Mouse (Mus musculus): ENCODE measurements around the gene Bex6.
A peak's percentile ranks its signal among the peaks of the same experiment; 100 is the strongest.

The Bex6 gene

GRCm38 (mm10) chr16:32163891-32164290, 15.7 kb upstream of the Bex6 start:
- no peak for DNase-seq (ENCODE audit: low read depth, low spot score)
- Histone ChIP-seq H3K36me3 (ENCODE audit: control insufficient read depth, insufficient read depth, low read length, poor library complexity, severe bottlenecking) (no peaks in the 10 kb centered on the region), H3K27me3 (ENCODE audit: control insufficient read depth, insufficient read depth, low read length, poor library complexity, severe bottlenecking) (no peaks in the 10 kb centered on the region)

GRCm38 (mm10) chr16:32164396-32165027, 15.1 kb upstream of the Bex6 start:
- peak; percentile 39 for DNase-seq (ENCODE audit: low read depth, low spot score)
- no peaks in the 10 kb centered on the region for H3K36me3 ChIP-seq (ENCODE audit: control insufficient read depth, insufficient read depth, low read length, poor library complexity, severe bottlenecking)
- H3K27me3 ChIP-seq (ENCODE audit: control insufficient read depth, insufficient read depth, low read length, poor library complexity, severe bottlenecking): no peaks in the 10 kb centered on the region

- peak; percentile 94 for DNase-seq (ENCODE audit: low read depth, low spot score)
- no peaks in the 10 kb centered on the region for H3K27me3 ChIP-seq (ENCODE audit: control insufficient read depth, insufficient read depth, low read length, poor library complexity, severe bottlenecking)
- H3K36me3 ChIP-seq (ENCODE audit: control insufficient read depth, insufficient read depth, low read length, poor library complexity, severe bottlenecking): no peaks in the 10 kb centered on the region
Observed at GRCm38 (mm10) chr16:32165281-32165821, 14.3 kb upstream of the Bex6 start, which contains the start of gene Nrros. Nrros (minus strand) TSS chr16:32165594.

- Histone ChIP-seq H3K36me3 (ENCODE audit: control insufficient read depth, insufficient read depth, low read length, poor library complexity, severe bottlenecking) (no peaks in the 10 kb centered on the region), H3K27me3 (ENCODE audit: control insufficient read depth, insufficient read depth, low read length, poor library complexity, severe bottlenecking) (no peaks in the 10 kb centered on the region)
- DNase-seq (ENCODE audit: low read depth, low spot score): no peak
Observed at GRCm38 (mm10) chr16:32167819-32168545, 11.6 kb upstream of the Bex6 start.

- DNase-seq (ENCODE audit: low read depth, low spot score): peak; percentile 81
- Histone ChIP-seq H3K36me3 (ENCODE audit: control insufficient read depth, insufficient read depth, low read length, poor library complexity, severe bottlenecking) (no peaks in the 10 kb centered on the region), H3K27me3 (ENCODE audit: control insufficient read depth, insufficient read depth, low read length, poor library complexity, severe bottlenecking) (no peaks in the 10 kb centered on the region)
Observed at GRCm38 (mm10) chr16:32171031-32171731, 8.4 kb upstream of the Bex6 start.

- no peaks in the 10 kb centered on the region for H3K36me3 ChIP-seq (ENCODE audit: control insufficient read depth, insufficient read depth, low read length, poor library complexity, severe bottlenecking)
- DNase-seq (ENCODE audit: low read depth, low spot score): peak; percentile 48
- H3K27me3 ChIP-seq (ENCODE audit: control insufficient read depth, insufficient read depth, low read length, poor library complexity, severe bottlenecking): no peaks in the 10 kb centered on the region
Observed at GRCm38 (mm10) chr16:32173401-32173800, 6.2 kb upstream of the Bex6 start.

GRCm38 (mm10) chr16:32174340-32175005, 5.2 kb upstream of the Bex6 start:
- Histone ChIP-seq H3K27me3 (ENCODE audit: control insufficient read depth, insufficient read depth, low read length, poor library complexity, severe bottlenecking) (no peaks in the 10 kb centered on the region), H3K36me3 (ENCODE audit: control insufficient read depth, insufficient read depth, low read length, poor library complexity, severe bottlenecking) (no peaks in the 10 kb centered on the region)
- no peak for DNase-seq (ENCODE audit: low read depth, low spot score)

- DNase-seq (ENCODE audit: low read depth, low spot score): peak; percentile 64
- Histone ChIP-seq H3K27me3 (ENCODE audit: control insufficient read depth, insufficient read depth, low read length, poor library complexity, severe bottlenecking) (no peaks in the 10 kb centered on the region), H3K36me3 (ENCODE audit: control insufficient read depth, insufficient read depth, low read length, poor library complexity, severe bottlenecking) (no peaks in the 10 kb centered on the region)
Observed at GRCm38 (mm10) chr16:32175029-32175428, 4.6 kb upstream of the Bex6 start.

- H3K27me3 ChIP-seq (ENCODE audit: control insufficient read depth, insufficient read depth, low read length, poor library complexity, severe bottlenecking): no peaks in the 10 kb centered on the region
- peak; percentile 76 for DNase-seq (ENCODE audit: low read depth, low spot score)
- no peaks in the 10 kb centered on the region for H3K36me3 ChIP-seq (ENCODE audit: control insufficient read depth, insufficient read depth, low read length, poor library complexity, severe bottlenecking)
Observed at GRCm38 (mm10) chr16:32176896-32177686, 2.5 kb upstream of the Bex6 start.

GRCm38 (mm10) chr16:32186056-32186455, 6.4 kb downstream of the Bex6 start:
- H3K36me3 ChIP-seq (ENCODE audit: control insufficient read depth, insufficient read depth, low read length, poor library complexity, severe bottlenecking): no peaks in the 10 kb centered on the region
- no peaks in the 10 kb centered on the region for H3K27me3 ChIP-seq (ENCODE audit: control insufficient read depth, insufficient read depth, low read length, poor library complexity, severe bottlenecking)
- DNase-seq (ENCODE audit: low read depth, low spot score): no peak

- Histone ChIP-seq H3K36me3 (ENCODE audit: control insufficient read depth, insufficient read depth, low read length, poor library complexity, severe bottlenecking) (no peaks in the 10 kb centered on the region), H3K27me3 (ENCODE audit: control insufficient read depth, insufficient read depth, low read length, poor library complexity, severe bottlenecking) (no peaks in the 10 kb centered on the region)
- peak; percentile 47 for DNase-seq (ENCODE audit: low read depth, low spot score)
Observed at GRCm38 (mm10) chr16:32189109-32189508, 9.5 kb downstream of the Bex6 start.

- H3K27me3 ChIP-seq (ENCODE audit: control insufficient read depth, insufficient read depth, low read length, poor library complexity, severe bottlenecking): no peaks in the 10 kb centered on the region
- peak; percentile 82 for DNase-seq (ENCODE audit: low read depth, low spot score)
- no peaks in the 10 kb centered on the region for H3K36me3 ChIP-seq (ENCODE audit: control insufficient read depth, insufficient read depth, low read length, poor library complexity, severe bottlenecking)
Observed at GRCm38 (mm10) chr16:32190011-32190441, 10.4 kb downstream of the Bex6 start.

GRCm38 (mm10) chr16:32200256-32201003, 20.8 kb downstream of the Bex6 start:
- H3K27me3 ChIP-seq (ENCODE audit: control insufficient read depth, insufficient read depth, low read length, poor library complexity, severe bottlenecking): no peaks in the 10 kb centered on the region
- no peaks in the 10 kb centered on the region for H3K36me3 ChIP-seq (ENCODE audit: control insufficient read depth, insufficient read depth, low read length, poor library complexity, severe bottlenecking)
- peak; percentile 67 for DNase-seq (ENCODE audit: low read depth, low spot score)

Data from splenic B cell, adult 2 months (primary cell).